Mouse (Mus musculus) ES-E14 (cell line): Measurements from ENCODE around the gene 1600002K03Rik. TPM values are rescaled to one million over a fixed set of nuclear protein-coding genes. Genes with fewer than 3 reads are reported as not detected.
A peak's percentile ranks its signal among the peaks of the same experiment; 100 is the strongest.

Experiments used
- DNase-seq: peaks from one replicate; pipeline ENCODE4 v3.0.0-alpha.2; 2013; ENCODE audit warnings: low read depth, low spot score
- H3K27ac ChIP-seq: 2 replicates; pipeline ENCODE4 v1.5.1; 2012; ENCODE audit warnings: low read depth, mild to moderate bottlenecking, low read length, moderate library complexity, mixed read lengths; ENCODE audit not compliant: poor library complexity, insufficient read depth, severe bottlenecking
- H3K36me3 ChIP-seq: 2 replicates; pipeline ENCODE4 v1.6.1; 2012; ENCODE audit warnings: mild to moderate bottlenecking, low read length, moderate library complexity, mixed read lengths; ENCODE audit not compliant: control insufficient read depth, poor library complexity, insufficient read depth, severe bottlenecking
- H3K4me1 ChIP-seq, 2 experiments: fragments of 150-350 bp in 1 of 2; sonication (generic) in 1 of 2; 2 replicates each; pipeline ENCODE4 v1.6.1; 2012; ENCODE audit warnings: low read length in 2 of 2, mild to moderate bottlenecking in 1 of 2, mixed read lengths in 1 of 2; ENCODE audit not compliant: control insufficient read depth in 2 of 2, insufficient read depth in 2 of 2, poor library complexity in 1 of 2
- H3K4me3 ChIP-seq, 2 experiments: fragments of 150-350 bp in 1 of 2; sonication (generic) in 1 of 2; 2 replicates each; pipeline ENCODE4 v1.5.1; 2012; ENCODE audit warnings: low read length in 2 of 2, low read depth in 1 of 2, mild to moderate bottlenecking in 1 of 2, mixed read lengths in 1 of 2; ENCODE audit not compliant: insufficient read depth in 1 of 2, poor library complexity in 1 of 2, severe bottlenecking in 1 of 2
- H3K9ac ChIP-seq: 2 replicates; pipeline ENCODE4 v1.6.1; 2012; ENCODE audit warnings: low read depth, mild to moderate bottlenecking, low read length, mixed read lengths; ENCODE audit not compliant: poor library complexity, insufficient read depth, severe bottlenecking
- H3K9me3 ChIP-seq: fragments of 150-350 bp; sonication (generic); 2 replicates; pipeline ENCODE4 v1.6.1; 2012; ENCODE audit warnings: low read depth, mild to moderate bottlenecking, low read length; ENCODE audit not compliant: control insufficient read depth, insufficient read depth
- CHD2 ChIP-seq: IDR thresholded peaks from 2 replicates; pipeline ENCODE4 v1.6.1; 2014; ENCODE audit warnings: mild to moderate bottlenecking, low read depth, low read length, inconsistent platforms
- HCFC1 ChIP-seq: IDR thresholded peaks from 2 replicates; pipeline ENCODE4 v1.6.1; 2012; ENCODE audit warnings: low read length, inconsistent platforms, borderline replicate concordance; ENCODE audit not compliant: insufficient read depth
- MAFK ChIP-seq: IDR thresholded peaks from 2 replicates; pipeline ENCODE4 v1.6.1; 2014; ENCODE audit warnings: mild to moderate bottlenecking, low read depth, low read length, inconsistent platforms; ENCODE audit not compliant: insufficient read depth
- ZC3H11A ChIP-seq: IDR thresholded peaks from 2 replicates; pipeline ENCODE4 v1.6.1; 2012; ENCODE audit warnings: low read depth, mild to moderate bottlenecking, inconsistent platforms, low read length, borderline replicate concordance
- ZNF384 ChIP-seq: IDR thresholded peaks from 2 replicates; pipeline ENCODE4 v1.6.1; 2012; ENCODE audit warnings: low read depth, low read length, inconsistent platforms
- in situ Hi-C, 2 experiments: fragments of 600-800 bp; cut with MboI; formaldehyde crosslinking; loops; one replicate each; pipeline ENCODE4 v1.15.1; 2025; ENCODE audit warnings: low sequenced_read_pairs in 2 of 2, inconsistent platforms in 1 of 2; ENCODE audit not compliant: unreplicated experiment in 2 of 2
- total RNA-seq: library from RNA; depleted of rRNA; stranded (reverse); fragments of 300-350 nt; gene quantifications from 2 replicates; pipeline ENCODE4 v1.2.3, GENCODE M21; 2012

The 1600002K03Rik gene
- total RNA-seq, 1 experiment: 25.4 TPM

DNA sequence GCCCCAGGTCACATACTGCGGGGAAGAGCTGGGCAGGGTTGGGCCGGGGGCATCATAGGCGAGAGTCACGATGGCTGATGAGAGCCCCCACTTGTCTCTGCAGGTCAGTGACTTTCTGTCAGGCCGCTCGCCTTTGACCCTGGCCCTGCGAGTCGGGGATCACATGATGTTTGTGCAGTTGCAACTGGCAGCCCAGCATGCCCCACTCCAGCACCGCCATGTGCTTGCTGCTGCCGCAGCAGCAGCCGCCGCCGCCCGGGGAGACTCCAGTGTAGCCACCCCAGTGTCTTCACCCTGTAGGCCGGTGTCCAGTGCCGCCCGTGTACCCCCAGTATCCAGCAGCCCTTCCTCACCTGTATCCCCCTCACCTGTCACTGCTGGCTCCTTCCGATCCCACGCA, 19.0 kb upstream of the 1600002K03Rik start:
- Histone ChIP-seq H3K27ac (no peak overlapping the region), H3K9me3 (no peaks in the 10 kb centered on the region), H3K4me1 (peaks cover 0 to 29% of the 10 kb centered on the region in 2 experiments; a peak in 3 of 4 replicates), H3K9ac (no peak overlapping the region; the same call in 1 of the 2 replicates), H3K36me3 (peaks cover 60% of the 10 kb centered on the region), H3K4me3 (peak overlapping the region in 1 of 2 experiments; percentile 43; a peak in 2 of 4 replicates)
- DNase-seq: no peak
- in situ Hi-C loops: no loop called here
- no peak for TF ChIP-seq CHD2
- no peak for TF ChIP-seq ZC3H11A
- TF ChIP-seq MAFK: no peak
- TF ChIP-seq HCFC1: no peak
- no peak for TF ChIP-seq ZNF384

DNA sequence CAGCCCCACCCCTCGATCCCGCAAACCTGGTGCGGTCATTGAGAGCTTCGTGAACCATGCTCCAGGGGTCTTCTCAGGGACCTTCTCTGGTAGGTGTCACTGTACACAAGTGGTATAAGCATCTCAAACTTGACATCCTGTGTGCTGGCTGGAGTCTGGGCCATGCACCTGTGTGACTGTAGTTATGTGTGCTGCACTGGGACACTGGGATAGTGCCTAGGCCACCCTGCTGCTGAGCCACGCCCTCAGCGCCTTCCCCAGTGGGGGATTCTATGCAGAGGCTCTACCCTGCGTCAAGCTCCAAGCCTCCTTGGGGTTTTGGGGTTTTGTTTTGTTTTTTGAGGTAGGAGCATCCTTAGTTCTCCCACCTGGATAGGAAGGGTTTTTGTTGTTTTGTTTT, 18.4 kb upstream of the 1600002K03Rik start:
- no peak overlapping the region for H3K9ac ChIP-seq
- H3K27ac ChIP-seq: no peak overlapping the region
- H3K9me3 ChIP-seq: no peaks in the 10 kb centered on the region
- H3K4me3 ChIP-seq: no peak overlapping the region
- DNase-seq: no peak
- in situ Hi-C loops: no loop called here
- peaks cover 0 to 36% of the 10 kb centered on the region in 2 experiments; a peak in 3 of 4 replicates for H3K4me1 ChIP-seq
- TF ChIP-seq MAFK (no peak), CHD2 (no peak), ZC3H11A (no peak), ZNF384 (no peak), HCFC1 (no peak)
- H3K36me3 ChIP-seq: peaks cover 60% of the 10 kb centered on the region

DNA sequence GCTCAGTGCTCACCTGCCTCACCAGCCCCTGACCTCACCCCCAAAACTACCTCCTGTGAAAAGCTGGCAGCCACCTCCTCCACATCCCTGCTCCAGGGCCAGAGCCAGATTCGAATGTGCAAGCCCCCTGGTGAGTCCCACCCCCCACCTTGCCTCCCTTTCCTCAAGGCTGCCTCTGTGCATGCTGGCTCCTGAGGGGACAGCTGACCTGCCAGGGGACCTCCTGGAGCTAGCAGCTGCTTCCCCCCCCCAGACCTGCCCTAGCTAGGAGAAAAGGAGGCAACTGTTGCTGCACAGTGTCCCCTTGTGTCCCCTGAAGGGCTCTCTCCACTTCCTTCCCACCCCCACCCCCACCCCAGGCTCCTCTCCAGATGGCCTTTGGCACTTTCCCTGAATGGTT, 17.5 kb upstream of the 1600002K03Rik start:
- Histone ChIP-seq H3K9me3 (no peaks in the 10 kb centered on the region), H3K27ac (no peak overlapping the region), H3K4me3 (no peak overlapping the region), H3K36me3 (peaks cover 58% of the 10 kb centered on the region), H3K4me1 (peaks cover 0 to 36% of the 10 kb centered on the region in 2 experiments; a peak in 3 of 4 replicates), H3K9ac (no peak overlapping the region)
- in situ Hi-C loops: no loop called here
- no peak for TF ChIP-seq ZNF384
- TF ChIP-seq MAFK: no peak
- TF ChIP-seq ZC3H11A: no peak
- TF ChIP-seq CHD2: no peak
- TF ChIP-seq HCFC1: no peak
- no peak for DNase-seq

DNA sequence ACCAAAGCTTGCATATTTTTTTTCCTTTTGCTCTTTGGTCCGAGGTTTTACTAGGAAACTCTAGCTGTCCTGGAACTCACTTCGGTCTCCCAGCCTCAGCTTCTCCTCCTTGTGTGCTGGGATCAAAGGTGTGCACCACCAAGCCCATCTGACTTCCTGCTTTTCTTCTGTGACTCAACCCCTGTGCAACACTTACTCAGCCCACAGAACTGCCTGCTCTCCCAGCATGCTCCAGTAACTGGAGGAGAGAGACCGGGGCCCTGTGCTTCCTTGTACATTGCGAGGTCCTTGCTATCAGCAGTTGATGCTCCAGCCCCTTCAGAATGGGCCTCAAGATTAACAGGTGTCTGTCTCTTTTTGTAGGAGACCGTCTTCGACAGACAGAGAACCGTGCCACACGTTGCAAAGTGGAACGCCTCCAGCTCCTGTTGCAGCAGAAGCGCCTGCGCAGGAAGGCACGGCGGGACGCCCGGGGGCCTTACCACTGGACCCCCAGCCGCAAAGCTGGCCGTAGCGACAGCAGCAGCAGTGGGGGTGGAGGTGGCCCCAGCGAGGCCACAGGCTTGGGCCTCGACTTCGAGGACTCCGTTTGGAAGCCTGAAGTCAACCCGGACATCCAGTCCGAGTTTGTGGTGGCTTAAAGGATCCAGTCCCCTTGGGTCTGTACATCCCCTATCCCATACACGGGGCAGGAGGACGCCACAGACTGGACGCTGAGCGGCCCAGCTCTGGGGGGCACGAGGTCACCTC, 16.6 kb upstream of the 1600002K03Rik start:
- no peak for DNase-seq
- no peaks in the 10 kb centered on the region for H3K9me3 ChIP-seq
- TF ChIP-seq CHD2 (no peak), MAFK (no peak)
- peaks cover 53% of the 10 kb centered on the region for H3K36me3 ChIP-seq
- in situ Hi-C loops: no loop called here
- no peak overlapping the region for H3K27ac ChIP-seq
- peaks cover 0 to 36% of the 10 kb centered on the region in 2 experiments; a peak in 3 of 4 replicates for H3K4me1 ChIP-seq
- no peak overlapping the region for H3K9ac ChIP-seq
- H3K4me3 ChIP-seq: no peak overlapping the region

DNA sequence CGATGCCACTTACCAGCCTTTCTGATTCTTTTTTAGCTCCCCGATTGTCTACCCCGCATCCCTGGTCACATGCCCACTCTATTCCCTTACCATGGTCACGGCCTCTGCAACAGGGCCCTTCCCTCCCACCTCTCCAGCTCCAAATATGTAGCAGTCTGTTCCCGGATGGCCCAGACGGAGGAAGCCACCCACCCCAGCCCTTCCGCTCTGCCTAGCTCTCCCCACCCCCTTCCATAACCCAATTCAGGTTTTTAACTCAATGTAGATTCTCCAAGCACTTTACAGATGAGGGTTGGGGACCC, 16.0 kb upstream of the 1600002K03Rik start:
- TF ChIP-seq CHD2 (no peak), ZNF384 (no peak), ZC3H11A (no peak), MAFK (no peak), HCFC1 (no peak)
- no peak for DNase-seq
- H3K36me3 ChIP-seq: peaks cover 48% of the 10 kb centered on the region
- no peak overlapping the region for H3K4me3 ChIP-seq
- peaks cover under 1 to 40% of the 10 kb centered on the region in 2 experiments; a peak in 3 of 4 replicates for H3K4me1 ChIP-seq
- no peak overlapping the region for H3K27ac ChIP-seq
- in situ Hi-C loops: no loop called here
- no peak overlapping the region for H3K9ac ChIP-seq
- no peaks in the 10 kb centered on the region for H3K9me3 ChIP-seq
